Mouse (Mus musculus) hindbrain, embryonic 16.5 days (tissue): ENCODE data around the gene Fars2. TPM values are rescaled to one million over a fixed set of nuclear protein-coding genes. Genes with fewer than 3 reads are reported as not detected.
A peak's percentile ranks its signal among the peaks of the same experiment; 100 is the strongest.

Experiments
- ATAC-seq: fragments of 200-750 bp; cut with Nextera tagmentation; 2 replicates; pipeline ENCODE4 v1.8.0; 2017; ENCODE audit warnings: moderate TSS enrichment, moderate library complexity
- H3K27ac ChIP-seq: fragments of 300-500 bp; sonication (generic); 2 replicates; pipeline ENCODE4 v1.5.1; 2014; ENCODE audit warnings: low read depth, mild to moderate bottlenecking, control low read depth, low read length, moderate library complexity
- H3K27me3 ChIP-seq: fragments of 300-500 bp; sonication (generic); replicated peaks from 2 replicates; pipeline ENCODE4 v1.6.1; 2014; ENCODE audit warnings: low read length; ENCODE audit not compliant: control insufficient read depth, insufficient read depth
- H3K36me3 ChIP-seq: fragments of 300-500 bp; sonication (generic); 2 replicates; pipeline ENCODE4 v1.6.1; 2014; ENCODE audit warnings: mild to moderate bottlenecking, low read length, moderate library complexity, mixed read lengths; ENCODE audit not compliant: control insufficient read depth, insufficient read depth
- H3K4me1 ChIP-seq: fragments of 300-500 bp; sonication (generic); 2 replicates; pipeline ENCODE4 v1.6.1; 2014; ENCODE audit warnings: low read depth, low read length; ENCODE audit not compliant: control insufficient read depth, insufficient read depth
- H3K4me2 ChIP-seq: fragments of 300-500 bp; sonication (generic); 2 replicates; pipeline ENCODE4 v1.6.1; 2014; ENCODE audit warnings: mild to moderate bottlenecking, low read length, control low read depth, moderate library complexity
- H3K4me3 ChIP-seq: fragments of 300-500 bp; sonication (generic); 2 replicates; pipeline ENCODE4 v1.5.1; 2014; ENCODE audit warnings: mild to moderate bottlenecking, low read length, control low read depth, moderate library complexity
- H3K9ac ChIP-seq: fragments of 300-500 bp; sonication (generic); 2 replicates; pipeline ENCODE4 v1.6.1; 2014; ENCODE audit warnings: low read depth, mild to moderate bottlenecking, control low read depth, low read length, moderate library complexity
- H3K9me3 ChIP-seq: fragments of 300-500 bp; sonication (generic); 2 replicates; pipeline ENCODE4 v1.6.1; 2014; ENCODE audit warnings: mild to moderate bottlenecking, low read length, moderate library complexity; ENCODE audit not compliant: control insufficient read depth
- WGBS: fragments of 180-500 bp; shearing (Covaris S2); extraction: QIAGEN DNeasy Blood & Tissue Kit; methylation state at CpG from one replicate; pipeline ENCODE4 v1.1.7; 2014; 5-methylcytosine and 5-hydroxymethylcytosine counted together
- polyA plus RNA-seq: library from polyadenylated mRNA; unstranded; fragments of >200 nt; fragmentation: Nextera tagmentation; extraction: Ambion mirVana; gene quantifications from 2 replicates; pipeline ENCODE4 v1.2.1, GENCODE M21; 2015

The Fars2 gene
- polyA plus RNA-seq, 1 experiment from 2014 or later = 29.2 TPM

GRCm38 (mm10) chr13:36369400-36369799 lies 252.2 kb downstream of the Fars2 start:
- Histone ChIP-seq H3K4me2 (no peak overlapping the region), H3K4me1 (no peaks in the 10 kb centered on the region; the same call in 1 of the 2 replicates), H3K27ac (no peak overlapping the region), H3K36me3 (no peaks in the 10 kb centered on the region), H3K4me3 (no peak overlapping the region), H3K9ac (no peak overlapping the region), H3K9me3 (no peaks in the 10 kb centered on the region), H3K27me3 (no peaks in the 10 kb centered on the region)
- no peak for ATAC-seq
- 75% methylated on average over 11 of the region's 11 CpGs for WGBS

GRCm38 (mm10) chr13:36383236-36383635 lies 266.0 kb downstream of the Fars2 start:
- Histone ChIP-seq H3K4me1 (peaks cover 3% of the 10 kb centered on the region), H3K4me2 (no peak overlapping the region), H3K4me3 (no peak overlapping the region), H3K9me3 (no peaks in the 10 kb centered on the region), H3K9ac (no peak overlapping the region), H3K27ac (no peak overlapping the region), H3K36me3 (no peaks in the 10 kb centered on the region), H3K27me3 (no peaks in the 10 kb centered on the region)
- 84% methylated on average over 2 of the region's 2 CpGs for WGBS
- no peak for ATAC-seq

GRCm38 (mm10) chr13:36386074-36386473 lies 268.9 kb downstream of the Fars2 start:
- 0 out of 2 replicates have a peak overlapping the region, but pooled peaks have one; percentile 44 for H3K27ac ChIP-seq
- no peak overlapping the region for H3K9ac ChIP-seq
- peaks cover 3% of the 10 kb centered on the region for H3K4me1 ChIP-seq
- no peaks in the 10 kb centered on the region for H3K9me3 ChIP-seq
- H3K4me3 ChIP-seq = no peak overlapping the region
- peak; percentile 74 for ATAC-seq
- H3K27me3 ChIP-seq = no peaks in the 10 kb centered on the region
- H3K36me3 ChIP-seq = no peaks in the 10 kb centered on the region
- WGBS = 57% methylated on average over 5 of the region's 5 CpGs
- no peak overlapping the region for H3K4me2 ChIP-seq

GRCm38 (mm10) chr13:36391936-36392335 lies 274.7 kb downstream of the Fars2 start:
- no peak overlapping the region for H3K4me2 ChIP-seq
- H3K27ac ChIP-seq = no peak overlapping the region
- H3K9ac ChIP-seq = no peak overlapping the region
- no peaks in the 10 kb centered on the region for H3K27me3 ChIP-seq
- H3K9me3 ChIP-seq = no peaks in the 10 kb centered on the region
- no peaks in the 10 kb centered on the region for H3K4me1 ChIP-seq
- H3K4me3 ChIP-seq = no peak overlapping the region
- WGBS = 81% methylated on average over 7 of the region's 7 CpGs
- no peaks in the 10 kb centered on the region for H3K36me3 ChIP-seq
- no peak for ATAC-seq

GRCm38 (mm10) chr13:36392666-36393065 lies 275.5 kb downstream of the Fars2 start:
- Histone ChIP-seq H3K4me3 (no peak overlapping the region), H3K27me3 (no peaks in the 10 kb centered on the region), H3K36me3 (no peaks in the 10 kb centered on the region), H3K27ac (no peak overlapping the region), H3K9ac (no peak overlapping the region), H3K4me1 (no peaks in the 10 kb centered on the region), H3K4me2 (no peak overlapping the region), H3K9me3 (no peaks in the 10 kb centered on the region)
- WGBS = 90% methylated on average over 4 of the region's 4 CpGs
- ATAC-seq = no peak

GRCm38 (mm10) chr13:36401011-36401410 lies 283.8 kb downstream of the Fars2 start:
- no peak overlapping the region for H3K27ac ChIP-seq
- H3K36me3 ChIP-seq = no peaks in the 10 kb centered on the region
- H3K4me2 ChIP-seq = no peak overlapping the region
- H3K27me3 ChIP-seq = no peaks in the 10 kb centered on the region
- no peaks in the 10 kb centered on the region for H3K4me1 ChIP-seq
- no peak overlapping the region for H3K9ac ChIP-seq
- no peaks in the 10 kb centered on the region for H3K9me3 ChIP-seq
- no peak overlapping the region for H3K4me3 ChIP-seq
- WGBS = 80% methylated on average over 2 of the region's 2 CpGs
- ATAC-seq = no peak

- Histone ChIP-seq H3K9ac (no peak overlapping the region), H3K27me3 (no peaks in the 10 kb centered on the region), H3K4me3 (no peak overlapping the region), H3K4me2 (no peak overlapping the region), H3K4me1 (no peaks in the 10 kb centered on the region), H3K27ac (no peak overlapping the region), H3K36me3 (no peaks in the 10 kb centered on the region), H3K9me3 (no peaks in the 10 kb centered on the region)
- WGBS = 87% methylated on average over 1 of the region's 1 CpGs
- no peak for ATAC-seq
These were observed 296.1 kb downstream of the Fars2 start for GRCm38 (mm10) chr13:36413276-36413675.

- no peak overlapping the region for H3K4me2 ChIP-seq
- WGBS = 100% methylated on average over 1 of the region's 1 CpGs
These were observed 298.0 kb downstream of the Fars2 start for GRCm38 (mm10) chr13:36415176-36415575.

GRCm38 (mm10) chr13:36416546-36416945 lies 299.3 kb downstream of the Fars2 start:
- Histone ChIP-seq H3K27ac (no peak overlapping the region), H3K27me3 (no peaks in the 10 kb centered on the region), H3K4me2 (no peak overlapping the region), H3K4me3 (no peak overlapping the region), H3K9me3 (no peaks in the 10 kb centered on the region), H3K9ac (no peak overlapping the region), H3K4me1 (no peaks in the 10 kb centered on the region), H3K36me3 (no peaks in the 10 kb centered on the region)
- ATAC-seq = no peak
- 78% methylated on average over 4 of the region's 4 CpGs for WGBS

More at GRCm38 (mm10) chr13:36415176-36415575, 298.0 kb downstream of the Fars2 start:
- H3K4me3 ChIP-seq = no peak overlapping the region
- no peak for ATAC-seq
- H3K9me3 ChIP-seq = no peaks in the 10 kb centered on the region
- no peak overlapping the region for H3K9ac ChIP-seq
- H3K27ac ChIP-seq = no peak overlapping the region
- H3K27me3 ChIP-seq = no peaks in the 10 kb centered on the region
- no peaks in the 10 kb centered on the region for H3K36me3 ChIP-seq
- no peaks in the 10 kb centered on the region for H3K4me1 ChIP-seq

- Histone ChIP-seq H3K9me3 (peaks cover 2% of the 10 kb centered on the region; the same call in 1 of the 2 replicates), H3K27ac (no peak overlapping the region), H3K4me2 (no peak overlapping the region), H3K4me1 (no peaks in the 10 kb centered on the region), H3K4me3 (no peak overlapping the region), H3K27me3 (no peaks in the 10 kb centered on the region), H3K36me3 (no peaks in the 10 kb centered on the region), H3K9ac (no peak overlapping the region)
- no peak for ATAC-seq
These were observed 302.1 kb downstream of the Fars2 start for GRCm38 (mm10) chr13:36419357-36419756.
